Mouse (Mus musculus) spleen, postnatal 4 days (tissue): ENCODE measurements around the gene Pilra.

ENCODE experiments used
- DNase-seq, 2 experiments: peaks; one replicate each; pipeline ENCODE4 v3.0.0; 2022; ENCODE audit warnings: low spot score in 2 of 2

The Pilra gene

GRCm38 (mm10) chr5:137823455-137824045, 12.5 kb downstream of the Pilra start:
- DNase-seq = no peak

GRCm38 (mm10) chr5:137822602-137823001, 13.5 kb downstream of the Pilra start:
- no peak for DNase-seq

- peak in 1 of 2 experiments; percentile 52 for DNase-seq
Observed at GRCm38 (mm10) chr5:137822126-137822525, 14.0 kb downstream of the Pilra start.

GRCm38 (mm10) chr5:137817466-137818222, 18.4 kb downstream of the Pilra start:
- DNase-seq = no peak

- no peak for DNase-seq
Observed at GRCm38 (mm10) chr5:137808316-137808715, 27.8 kb downstream of the Pilra start.

- no peak for DNase-seq
Observed at GRCm38 (mm10) chr5:137806158-137806557, 29.9 kb downstream of the Pilra start.

GRCm38 (mm10) chr5:137800917-137801316, 35.2 kb downstream of the Pilra start:
- DNase-seq = no peak

- DNase-seq = no peak
Observed at GRCm38 (mm10) chr5:137796606-137797005, 39.5 kb downstream of the Pilra start.

- no peak for DNase-seq
Observed at GRCm38 (mm10) chr5:137791553-137791952, 44.5 kb downstream of the Pilra start.

GRCm38 (mm10) chr5:137788946-137789531, 47.0 kb downstream of the Pilra start:
- DNase-seq = no peak

- peak; percentile 35 to 77 for DNase-seq
Observed at GRCm38 (mm10) chr5:137788171-137788570, 47.9 kb downstream of the Pilra start.

GRCm38 (mm10) chr5:137787151-137787928, 48.7 kb downstream of the Pilra start, which contains the start of the genes Mepce and Zcwpw1:
Gene Mepce, minus strand, starts transcription at chr5:137787655.
Gene Zcwpw1, plus strand, starts transcription at chr5:137787798.
- DNase-seq = peak; percentile 95 to 99

GRCm38 (mm10) chr5:137786109-137786942, 49.8 kb downstream of the Pilra start:
- DNase-seq = peak; percentile 99 to 100

GRCm38 (mm10) chr5:137785164-137786031, 50.7 kb downstream of the Pilra start:
- peak; percentile 63 to 77 for DNase-seq

- DNase-seq = no peak
Observed at GRCm38 (mm10) chr5:137784546-137784945, 51.5 kb downstream of the Pilra start.

GRCm38 (mm10) chr5:137783901-137784540, 52.1 kb downstream of the Pilra start:
- DNase-seq = no peak

GRCm38 (mm10) chr5:137782776-137783522, 53.1 kb downstream of the Pilra start:
- DNase-seq = no peak

GRCm38 (mm10) chr5:137781661-137782060, 54.4 kb downstream of the Pilra start:
- DNase-seq = no peak
